Mouse (Mus musculus): ENCODE results near the gene Ccnd3. TPM values are rescaled to one million over a fixed set of nuclear protein-coding genes. Genes with fewer than 3 reads are reported as not detected.

Ccnd3 gene
- total RNA-seq, 2 experiments from 2014 or later, result 328 to 506 TPM

- DNase-seq (ENCODE audit: low spot score in 2 of 2), result no peak
Observed at GRCm38 (mm10) chr17:47542061-47542460, 37.2 kb downstream of the Ccnd3 start.

DNA sequence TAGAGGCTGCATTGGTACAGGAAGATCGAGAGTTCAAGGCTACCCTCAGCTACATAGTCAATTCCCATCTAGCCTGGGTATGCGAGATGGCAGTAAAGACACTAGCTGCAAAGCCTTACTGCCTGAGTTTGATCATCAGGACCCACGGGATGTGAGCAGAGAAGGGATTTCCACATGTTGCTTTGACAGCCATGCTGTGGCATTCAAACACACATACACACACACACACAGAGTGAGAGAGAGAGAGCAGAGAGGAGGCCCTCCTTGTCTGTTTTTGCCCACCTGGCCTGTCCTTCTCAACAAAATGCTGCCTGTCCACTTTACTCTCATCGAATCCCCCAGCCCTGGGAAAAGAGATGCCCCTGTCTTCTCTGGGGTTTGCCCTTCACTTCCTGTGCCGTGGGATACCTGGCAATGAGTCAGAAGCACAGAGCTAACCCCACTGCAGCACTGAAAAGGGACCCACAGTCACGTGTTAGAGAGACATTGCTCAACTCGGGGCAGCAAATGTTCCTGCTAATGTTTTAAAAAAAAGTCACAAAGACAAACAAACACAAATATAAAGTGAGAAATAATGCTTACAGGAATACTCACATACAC is 38.3 kb downstream of the Ccnd3 start:
- no peak for DNase-seq (ENCODE audit: low spot score in 2 of 2)

- no peak for DNase-seq (ENCODE audit: low spot score in 2 of 2)
Observed at GRCm38 (mm10) chr17:47545154-47545553, 40.3 kb downstream of the Ccnd3 start.

- DNase-seq (ENCODE audit: low spot score in 2 of 2), result peak; percentile 39 to 45
Observed at GRCm38 (mm10) chr17:47545861-47546331, 41.0 kb downstream of the Ccnd3 start.

GRCm38 (mm10) chr17:47551049-47551448 is 46.2 kb downstream of the Ccnd3 start:
- no peak for DNase-seq (ENCODE audit: low spot score in 2 of 2)

DNA sequence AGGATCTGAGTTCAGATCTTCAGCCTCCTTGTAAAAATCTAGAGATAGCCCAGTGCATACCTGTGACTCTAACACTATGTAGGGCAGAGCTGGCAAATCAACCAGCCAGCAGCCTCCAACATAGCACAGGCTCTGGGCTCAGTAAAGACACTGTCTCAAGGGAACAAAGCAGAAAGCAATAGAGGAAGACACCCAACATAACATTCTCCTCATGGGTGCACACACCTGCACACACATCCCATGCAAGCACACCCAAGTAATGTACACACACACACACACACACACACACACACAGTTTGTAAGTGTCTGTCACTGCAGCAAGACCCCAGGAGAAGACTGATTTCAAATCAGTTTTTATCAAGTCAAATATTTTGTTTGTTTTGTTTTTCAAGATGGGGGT is 48.1 kb downstream of the Ccnd3 start:
- DNase-seq (ENCODE audit: low spot score in 2 of 2), result no peak

DNA sequence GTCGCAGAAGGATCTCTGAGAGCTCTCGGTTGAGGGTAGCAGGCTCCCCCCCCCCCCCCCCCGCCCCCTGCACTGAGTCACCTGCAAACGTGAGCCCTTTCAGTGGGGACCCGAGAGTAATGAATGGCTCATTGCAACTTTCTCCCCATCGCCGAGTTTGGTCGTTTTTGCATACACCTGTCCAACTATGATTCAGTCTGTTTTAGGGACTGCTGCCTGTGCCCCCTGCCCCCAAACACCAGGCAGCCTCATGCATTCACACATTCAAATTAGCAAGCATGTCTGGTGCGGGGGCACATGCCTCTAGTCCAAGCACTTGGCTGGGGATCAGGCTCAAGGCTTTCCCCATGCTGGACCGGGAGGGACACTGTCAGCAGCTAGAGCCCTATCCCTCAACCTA is 49.8 kb downstream of the Ccnd3 start:
- no peak for DNase-seq (ENCODE audit: low spot score in 2 of 2)

GRCm38 (mm10) chr17:47557179-47557578 is 52.3 kb downstream of the Ccnd3 start:
- no peak for DNase-seq (ENCODE audit: low spot score in 2 of 2)

DNA sequence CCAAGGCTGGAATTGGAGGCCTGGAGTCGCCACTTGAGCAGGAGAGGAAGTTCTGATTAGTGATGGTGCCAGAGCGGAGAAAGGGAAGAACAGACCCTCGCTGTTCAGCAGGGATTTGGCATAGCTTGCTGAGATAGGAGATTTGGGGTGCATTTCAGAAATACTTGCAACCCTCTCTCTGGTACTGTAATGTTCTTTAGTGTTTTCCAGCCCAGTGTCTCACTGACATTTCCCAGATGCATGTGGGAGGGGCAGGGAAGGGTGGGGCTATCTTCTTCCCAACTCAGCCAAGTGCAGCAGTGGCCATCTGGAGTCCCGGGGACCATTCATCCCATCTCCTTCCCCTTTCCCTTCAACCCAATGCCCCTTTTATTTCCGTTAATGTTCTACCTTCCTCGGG is 54.9 kb downstream of the Ccnd3 start:
- DNase-seq (ENCODE audit: low spot score in 2 of 2), result no peak

DNA sequence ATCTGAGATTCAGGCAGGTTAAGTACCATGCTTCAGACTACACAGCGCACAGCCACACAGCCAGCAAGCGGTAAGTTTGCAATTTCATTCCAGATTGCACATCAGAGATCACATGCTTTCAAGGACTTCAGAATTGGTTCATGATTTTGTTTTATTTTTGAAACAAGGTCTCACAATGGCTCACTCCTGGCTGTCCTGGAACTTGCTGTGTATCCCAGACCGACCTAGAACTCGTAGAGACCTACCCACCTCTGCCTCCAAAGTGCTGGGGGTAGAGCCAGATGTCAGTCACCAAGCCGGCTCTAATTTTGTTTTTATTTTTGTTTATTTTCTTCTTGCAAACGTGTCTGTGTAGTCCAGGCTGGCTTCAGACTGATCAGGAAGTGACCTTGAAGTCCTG is 58.0 kb downstream of the Ccnd3 start:
- DNase-seq (ENCODE audit: low spot score in 2 of 2), result peak in 1 of 2 experiments; percentile 25

DNA sequence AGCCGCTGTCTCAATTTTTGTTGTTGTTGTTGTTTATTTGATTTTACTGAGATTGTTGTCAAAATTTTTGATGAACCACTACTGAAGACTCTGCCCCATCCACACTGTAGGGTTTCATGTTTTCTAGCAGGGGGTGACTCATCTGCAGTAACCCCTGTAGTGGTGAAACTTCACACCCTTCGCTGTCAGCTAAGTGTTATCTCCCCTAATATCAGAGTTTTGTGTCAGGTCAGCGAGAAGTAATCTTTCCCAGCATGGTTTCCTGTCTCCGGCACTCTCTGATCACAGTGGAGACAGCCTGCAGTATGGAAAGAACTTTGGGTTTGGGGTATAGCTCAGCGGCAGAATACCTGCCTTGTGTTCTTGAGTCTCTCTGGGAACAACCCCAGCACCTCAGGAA is 59.8 kb downstream of the Ccnd3 start:
- no peak for DNase-seq (ENCODE audit: low spot score in 2 of 2)

GRCm38 (mm10) chr17:47566133-47566532 is 61.3 kb downstream of the Ccnd3 start:
- no peak for DNase-seq (ENCODE audit: low spot score in 2 of 2)

GRCm38 (mm10) chr17:47567271-47567670 is 62.4 kb downstream of the Ccnd3 start:
- no peak for DNase-seq (ENCODE audit: low spot score in 2 of 2)

DNA sequence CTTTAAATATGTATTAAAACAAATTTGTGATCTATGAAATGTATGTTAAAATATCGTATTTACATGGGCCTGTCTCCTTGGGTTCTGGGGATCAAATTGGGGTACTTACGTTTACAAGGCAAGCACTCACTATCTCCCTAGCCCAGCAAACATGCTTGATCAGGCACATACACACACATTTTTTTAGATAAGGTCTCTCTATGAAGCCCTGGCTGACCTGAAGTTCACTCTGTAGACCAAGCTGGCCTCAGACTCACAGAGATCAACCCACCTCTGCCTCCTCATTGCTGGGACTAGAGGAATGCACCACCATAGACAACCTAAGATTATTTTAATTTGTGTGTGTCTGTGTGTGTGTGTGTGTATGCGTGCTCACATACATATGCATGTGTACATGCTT is 63.5 kb downstream of the Ccnd3 start:
- DNase-seq (ENCODE audit: low spot score in 2 of 2), result no peak

- no peak for DNase-seq (ENCODE audit: low spot score in 2 of 2)
Observed at GRCm38 (mm10) chr17:47568951-47569527, 64.2 kb downstream of the Ccnd3 start.

DNA sequence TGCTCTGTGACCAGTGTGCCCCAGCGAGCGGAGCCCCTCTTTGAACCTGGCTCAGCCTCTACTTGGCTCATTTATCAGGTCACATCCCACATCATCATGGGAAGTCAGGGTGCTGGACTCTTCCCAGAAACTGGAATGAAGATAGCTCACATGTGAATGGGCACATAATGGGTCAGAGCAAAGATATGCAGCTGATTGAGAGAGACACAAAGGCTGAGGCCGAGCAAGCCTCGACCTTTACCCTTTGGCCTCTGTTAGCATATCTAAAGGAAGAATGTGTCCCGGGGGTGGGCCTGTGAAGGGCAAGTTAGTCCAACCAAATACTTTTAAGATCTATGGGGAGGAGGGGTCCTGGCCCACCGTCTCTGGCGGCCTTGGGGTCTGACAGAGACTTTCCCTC is 66.8 kb downstream of the Ccnd3 start:
- no peak for DNase-seq (ENCODE audit: low spot score in 2 of 2)

- DNase-seq (ENCODE audit: low spot score in 2 of 2), result no peak
Observed at GRCm38 (mm10) chr17:47572436-47572835, 67.6 kb downstream of the Ccnd3 start.

DNA sequence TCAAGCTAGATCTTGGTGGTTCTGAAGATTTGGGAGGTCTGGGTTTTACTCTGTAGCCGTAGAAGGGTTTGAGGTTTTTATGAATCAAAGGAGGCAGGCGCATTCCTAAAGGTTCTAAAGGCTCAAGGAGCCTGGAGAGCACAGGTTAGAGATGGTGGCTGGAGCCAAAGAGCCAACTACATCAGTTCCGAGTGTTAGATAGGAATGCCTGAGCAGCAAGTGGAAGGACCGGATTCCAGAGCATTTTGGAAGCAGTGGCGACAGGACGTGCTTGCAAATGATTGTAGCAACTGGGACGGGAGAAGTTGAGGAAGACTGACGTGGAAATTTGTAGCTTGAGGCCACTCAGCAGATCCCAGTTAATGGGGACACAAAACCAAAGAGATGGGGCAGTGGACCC is 69.2 kb downstream of the Ccnd3 start:
- DNase-seq (ENCODE audit: low spot score in 2 of 2), result no peak

GRCm38 (mm10) chr17:47574830-47575229 is 70.0 kb downstream of the Ccnd3 start:
- DNase-seq (ENCODE audit: low spot score in 2 of 2), result no peak

DNA sequence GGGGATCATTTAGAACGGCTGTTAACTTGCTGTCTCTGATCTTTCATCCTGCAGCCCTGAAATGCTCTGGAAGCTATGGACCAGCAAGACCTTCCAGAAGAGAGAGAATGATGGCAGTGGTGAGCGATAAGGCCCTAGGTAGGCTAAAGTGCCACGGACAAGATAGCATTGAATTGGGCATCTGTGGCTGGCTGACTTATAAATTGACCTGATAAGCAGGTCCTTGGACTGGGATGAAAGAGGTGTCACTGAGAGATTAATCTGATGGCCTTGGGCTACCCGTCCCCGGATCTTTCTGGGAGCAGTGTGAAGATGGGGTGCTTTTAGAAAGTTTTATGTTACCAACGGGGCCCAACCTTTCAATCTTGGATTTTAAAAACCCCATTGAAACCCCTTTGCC is 73.8 kb downstream of the Ccnd3 start:
- DNase-seq (ENCODE audit: low spot score in 2 of 2), result peak in 1 of 2 experiments; percentile 21

- peak in 1 of 2 experiments; percentile 26 for DNase-seq (ENCODE audit: low spot score in 2 of 2)
Observed at GRCm38 (mm10) chr17:47580962-47581361, 76.1 kb downstream of the Ccnd3 start.

- no peak for DNase-seq (ENCODE audit: low spot score in 2 of 2)
Observed at GRCm38 (mm10) chr17:47588517-47588916, 83.7 kb downstream of the Ccnd3 start.

DNA sequence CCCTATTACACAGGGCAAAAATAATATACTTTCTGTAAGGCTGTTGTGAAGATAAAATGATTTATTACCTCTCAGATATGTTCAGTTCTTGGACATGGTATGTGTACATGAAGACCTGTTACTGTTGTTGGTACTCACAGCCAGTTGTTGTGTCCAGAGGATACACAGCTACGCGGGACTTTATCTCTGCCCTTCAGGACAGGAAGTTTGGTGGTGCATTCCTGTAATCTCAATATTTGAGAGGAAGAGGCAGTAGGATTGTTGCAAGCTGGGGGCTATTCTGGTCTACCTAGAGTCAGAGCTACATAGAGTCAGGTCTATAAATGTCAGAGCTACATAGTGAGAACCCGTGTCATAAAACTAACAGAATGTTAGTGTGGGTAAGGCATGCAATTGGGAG is 86.2 kb downstream of the Ccnd3 start:
- no peak for DNase-seq (ENCODE audit: low spot score in 2 of 2)

All from adrenal gland, adult 18-20 months (tissue).